Mouse (Mus musculus): ENCODE results near the gene Spop.
A peak's percentile ranks its signal among the peaks of the same experiment; 100 is the strongest.
"Not testable (repeated sequence)": the region's sequence is repeated elsewhere in the genome, so short reads cannot be mapped to it uniquely, and the experiment has no call there.

The Spop gene

DNA sequence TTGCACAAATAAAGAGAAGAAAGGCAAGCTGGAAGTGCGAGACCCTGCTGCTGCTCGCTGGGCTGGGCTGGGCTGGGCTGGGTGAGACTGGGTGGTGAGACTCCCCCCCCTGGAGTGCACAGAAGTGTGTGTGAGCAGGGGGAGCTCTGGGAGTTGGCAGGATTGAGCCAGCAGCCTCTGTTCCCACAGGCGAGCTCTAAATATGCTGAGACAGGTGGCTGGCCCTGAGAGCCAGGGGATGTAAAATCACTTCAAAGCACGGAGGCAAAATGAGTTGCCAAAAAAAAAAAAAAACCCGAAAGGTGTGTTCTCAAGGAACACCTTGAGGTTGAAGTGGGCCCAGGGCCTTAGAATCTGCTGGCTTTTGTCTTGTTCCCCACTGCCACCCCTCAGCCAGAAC is 22.1 kb upstream of the Spop start:
- DNase-seq = no peak

DNA sequence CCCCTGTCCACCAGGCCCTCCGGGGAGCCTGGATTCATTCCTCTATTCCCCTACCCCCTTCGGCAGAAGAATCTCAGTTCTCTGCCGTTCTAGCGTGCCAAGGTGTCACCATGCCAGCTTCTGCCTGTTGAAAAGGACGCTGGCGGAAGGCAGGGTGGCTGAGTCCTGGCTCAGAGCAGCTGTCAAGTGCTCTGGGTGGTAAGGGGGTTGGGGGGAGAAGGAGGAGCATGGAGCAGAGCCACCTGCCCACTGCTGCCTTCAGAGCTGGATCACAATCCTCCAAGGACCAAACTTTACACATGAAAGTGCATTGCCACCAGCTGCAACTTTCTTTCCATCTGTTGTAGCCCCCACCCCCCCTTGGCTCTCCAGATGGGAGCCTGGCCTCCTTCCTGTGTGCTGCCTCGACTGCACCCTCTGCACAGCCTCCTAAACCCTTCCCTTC is 21.6 kb upstream of the Spop start:
- peak; percentile 63 for DNase-seq

DNA sequence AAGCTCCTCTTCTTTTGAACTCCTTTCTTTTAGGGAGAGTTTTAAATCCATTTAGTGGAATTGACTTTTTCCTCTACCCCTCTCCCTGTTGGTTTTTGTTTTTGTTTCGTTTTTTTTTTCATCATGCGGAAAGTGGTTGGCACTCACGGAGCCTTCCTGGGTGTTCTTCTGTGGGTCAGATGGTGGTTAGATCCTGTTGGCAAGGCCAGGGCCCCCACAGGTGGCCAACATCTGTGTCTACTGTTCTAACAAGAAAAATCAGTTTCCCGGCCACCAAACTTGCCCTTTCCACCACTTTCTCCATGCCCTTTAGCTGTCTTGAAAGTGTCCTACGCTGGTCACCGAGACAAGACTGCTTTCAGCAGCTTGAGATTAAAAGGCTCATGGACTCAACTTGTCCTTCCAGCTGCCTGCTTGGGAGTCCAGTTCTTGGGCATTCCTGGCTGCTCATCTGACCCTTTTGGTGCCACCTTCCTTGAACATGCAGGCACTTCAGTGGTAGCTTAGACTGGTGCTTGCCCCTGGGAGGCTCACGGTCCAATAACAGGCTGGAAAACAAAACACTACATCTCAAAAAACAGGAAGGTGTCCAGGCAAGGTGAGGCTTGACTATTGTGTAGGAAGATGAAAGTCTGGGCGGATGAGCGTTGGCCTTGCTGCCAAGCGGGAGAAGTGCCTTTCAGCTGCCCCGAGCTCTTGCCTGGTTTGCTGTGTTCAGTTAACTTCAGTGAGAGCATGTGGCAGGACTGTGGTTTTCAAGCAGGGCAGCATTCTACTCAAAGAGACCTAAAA is 21.0 kb upstream of the Spop start:
- no peak for DNase-seq

DNA sequence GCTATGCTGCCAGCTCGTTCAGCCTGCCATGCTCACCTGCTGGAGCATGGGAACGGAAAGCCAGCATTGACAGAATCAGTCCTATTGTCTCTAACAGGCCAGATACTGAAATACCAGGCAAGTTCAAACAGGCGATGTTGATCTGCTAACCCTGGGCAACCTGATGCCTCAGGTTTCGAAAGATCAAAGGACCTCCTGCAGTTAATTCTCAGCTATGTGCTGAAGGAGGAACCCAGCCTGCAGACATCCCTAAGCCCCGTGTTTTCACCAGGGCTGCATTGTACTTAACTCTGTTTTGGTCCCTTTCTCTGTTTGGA is 20.4 kb upstream of the Spop start:
- no peak for DNase-seq

DNA sequence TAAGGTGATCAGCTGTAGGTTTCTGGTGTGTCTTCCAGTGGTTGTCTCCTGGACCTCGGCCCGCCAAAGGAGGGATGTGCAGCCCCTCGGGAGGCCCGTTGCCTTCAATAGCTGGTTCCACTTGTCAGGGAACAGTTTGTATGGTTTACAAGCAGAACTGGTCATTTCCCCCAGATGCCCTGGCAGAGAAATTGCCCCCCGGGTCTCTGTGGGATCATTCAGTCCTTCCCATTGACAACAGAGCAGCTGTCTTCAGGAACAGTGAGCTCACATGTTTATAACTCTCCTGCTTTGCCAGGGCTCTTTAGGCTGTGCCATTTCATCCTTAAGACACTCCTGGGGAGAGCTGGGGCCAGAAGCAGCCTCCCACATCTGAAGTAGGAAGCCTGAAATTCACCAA is 19.8 kb upstream of the Spop start:
- DNase-seq = no peak

DNA sequence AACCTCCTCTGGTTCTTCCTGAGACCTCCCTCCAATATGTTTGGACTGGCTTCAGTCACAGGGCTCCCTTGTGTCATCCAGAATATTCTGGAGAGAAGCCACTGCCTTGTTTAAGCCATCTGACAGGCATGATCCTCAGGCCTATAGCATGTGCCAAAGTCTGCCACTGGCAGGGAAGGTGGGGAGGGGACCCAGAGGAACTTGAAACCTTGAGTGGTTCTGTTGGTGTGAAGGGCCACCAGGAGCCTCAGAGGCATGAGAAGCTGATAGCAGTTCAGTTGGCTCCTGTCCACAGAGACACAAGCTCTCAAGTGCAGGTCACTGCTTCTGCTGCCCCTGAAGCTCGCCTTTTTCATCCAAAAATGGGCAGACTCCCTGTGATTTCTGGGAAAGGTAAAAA is 17.3 kb upstream of the Spop start:
- no peak for DNase-seq

DNA sequence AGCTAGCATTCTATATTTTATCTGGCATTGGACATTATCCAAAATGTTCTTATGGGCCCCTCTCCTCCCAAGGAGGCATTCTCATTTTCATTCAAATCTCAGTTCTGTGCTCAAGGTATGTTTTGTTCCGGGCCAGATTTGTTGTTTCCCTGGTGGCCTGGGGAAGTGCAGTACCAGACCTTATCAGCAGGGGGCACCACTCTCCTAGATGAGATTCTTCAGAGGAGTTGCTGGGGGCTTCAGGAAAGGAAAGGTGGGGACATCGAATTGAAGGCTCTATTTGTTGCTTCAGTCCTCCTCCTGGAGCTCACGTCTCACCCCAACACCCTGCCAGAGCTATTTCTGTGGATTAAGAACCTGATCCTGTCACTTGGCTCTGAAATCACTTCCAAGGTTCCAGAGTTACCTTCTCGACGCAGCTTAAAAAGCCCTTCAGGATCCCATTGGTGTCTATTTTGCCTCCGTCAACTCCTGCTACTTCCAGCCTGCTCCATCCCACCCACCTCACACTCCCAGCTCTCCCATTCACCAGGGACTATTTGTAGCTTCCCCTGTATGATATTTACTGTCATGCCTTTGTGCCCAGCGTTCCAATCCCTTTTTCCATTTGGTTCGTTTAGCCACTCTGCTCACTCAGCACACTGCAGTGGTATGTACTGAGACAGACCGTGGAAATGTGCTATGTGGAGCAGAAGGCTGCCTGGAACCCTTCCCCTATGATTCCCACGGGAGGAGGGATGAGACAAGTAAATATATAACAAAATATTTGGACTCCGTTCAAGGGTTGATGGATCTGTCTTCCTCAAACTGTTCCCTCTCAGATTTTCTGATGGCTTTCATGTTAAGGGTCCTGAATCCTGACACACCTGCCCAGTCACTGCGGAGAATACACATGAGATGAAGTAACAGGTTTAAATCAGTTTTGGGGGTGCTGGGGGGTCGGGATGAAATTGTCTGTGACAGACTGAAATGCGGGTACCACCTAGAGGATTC is 15.7 kb upstream of the Spop start:
- DNase-seq = peak; percentile 57

DNA sequence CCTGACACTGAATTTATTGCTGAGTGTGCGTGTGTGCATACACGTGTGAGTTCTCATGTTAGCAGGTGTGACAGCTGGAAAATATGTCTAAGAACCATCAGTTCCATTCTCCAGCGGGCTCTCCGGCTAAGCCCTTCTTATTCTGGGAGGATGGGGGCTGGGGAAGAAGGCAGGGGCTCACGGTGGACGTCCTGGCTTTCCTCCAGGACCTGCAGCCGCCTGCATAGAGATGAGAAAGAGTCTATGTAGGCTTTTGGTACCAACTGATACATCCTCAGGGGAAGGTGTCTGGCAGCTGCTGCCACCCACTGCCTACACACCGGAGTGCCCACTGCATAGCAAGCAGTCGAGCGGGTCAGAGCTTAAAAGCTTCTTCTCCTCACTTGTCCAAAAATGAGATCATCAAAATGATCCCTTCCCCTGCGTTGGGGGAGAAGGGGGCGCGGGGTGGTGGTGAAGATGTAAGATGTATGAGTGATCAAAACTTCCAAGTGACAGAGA is 14.3 kb upstream of the Spop start:
- no peak for DNase-seq

DNA sequence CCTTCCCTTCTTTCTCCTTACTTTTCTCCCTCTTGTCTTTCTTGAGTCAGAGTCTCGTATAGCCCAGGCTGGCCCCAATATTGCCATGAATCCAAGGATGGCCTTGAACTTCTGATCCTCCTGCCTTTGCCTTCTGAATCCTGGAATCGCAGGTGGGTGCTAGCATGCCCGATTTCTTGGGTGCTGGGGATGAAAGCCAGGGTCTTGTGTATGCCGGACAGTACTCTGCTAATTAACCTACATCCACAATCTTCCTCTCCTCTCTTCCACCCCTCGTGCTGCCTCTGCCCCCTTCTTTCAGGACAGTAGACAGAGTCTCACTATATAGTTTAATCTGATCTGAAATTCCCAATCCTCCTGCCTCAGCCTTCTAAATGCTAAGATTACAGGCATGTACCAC is 12.3 kb upstream of the Spop start:
- no peak for DNase-seq

DNA sequence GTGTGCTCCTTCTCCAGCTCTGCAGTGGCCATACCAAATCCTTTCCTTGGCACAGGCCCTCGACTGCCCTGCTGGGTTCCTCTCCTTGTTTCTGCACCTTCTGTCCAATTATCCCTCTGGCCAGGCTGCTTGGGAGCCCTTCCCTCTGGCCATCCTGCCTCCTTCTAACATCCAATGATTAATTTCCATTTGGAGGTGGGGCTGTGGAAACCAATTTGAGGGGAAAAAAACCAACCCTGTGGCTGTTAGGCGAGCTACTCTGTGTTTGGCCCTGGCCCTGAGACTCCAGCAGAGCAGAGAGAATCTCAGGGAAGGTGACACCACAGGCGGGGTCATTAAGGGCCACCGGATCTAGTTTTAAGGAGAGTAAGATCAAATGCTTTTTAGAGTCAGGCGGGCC is 11.7 kb upstream of the Spop start:
- no peak for DNase-seq

DNA sequence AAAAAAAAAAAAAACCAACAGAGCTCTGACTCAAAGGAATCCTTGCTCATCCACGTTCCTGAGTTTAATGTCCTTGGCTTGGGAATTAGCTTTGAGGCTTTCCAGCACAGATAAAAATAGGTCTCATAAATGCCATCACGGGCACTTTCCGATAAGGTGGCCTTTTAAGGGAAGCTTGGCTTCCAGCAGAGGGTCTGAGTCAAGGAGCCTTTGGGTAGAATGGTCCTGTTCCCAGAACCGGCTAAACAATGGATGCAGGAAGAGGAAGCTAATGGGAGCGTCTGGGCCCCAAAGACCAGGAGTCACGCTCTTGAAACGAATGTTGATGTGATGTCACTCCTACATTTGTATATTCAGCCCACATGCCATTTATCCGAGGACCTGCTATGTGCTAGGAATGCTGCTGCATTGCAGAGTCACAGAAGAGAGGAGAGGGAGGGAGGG is 11.2 kb upstream of the Spop start:
- no peak for DNase-seq

DNA sequence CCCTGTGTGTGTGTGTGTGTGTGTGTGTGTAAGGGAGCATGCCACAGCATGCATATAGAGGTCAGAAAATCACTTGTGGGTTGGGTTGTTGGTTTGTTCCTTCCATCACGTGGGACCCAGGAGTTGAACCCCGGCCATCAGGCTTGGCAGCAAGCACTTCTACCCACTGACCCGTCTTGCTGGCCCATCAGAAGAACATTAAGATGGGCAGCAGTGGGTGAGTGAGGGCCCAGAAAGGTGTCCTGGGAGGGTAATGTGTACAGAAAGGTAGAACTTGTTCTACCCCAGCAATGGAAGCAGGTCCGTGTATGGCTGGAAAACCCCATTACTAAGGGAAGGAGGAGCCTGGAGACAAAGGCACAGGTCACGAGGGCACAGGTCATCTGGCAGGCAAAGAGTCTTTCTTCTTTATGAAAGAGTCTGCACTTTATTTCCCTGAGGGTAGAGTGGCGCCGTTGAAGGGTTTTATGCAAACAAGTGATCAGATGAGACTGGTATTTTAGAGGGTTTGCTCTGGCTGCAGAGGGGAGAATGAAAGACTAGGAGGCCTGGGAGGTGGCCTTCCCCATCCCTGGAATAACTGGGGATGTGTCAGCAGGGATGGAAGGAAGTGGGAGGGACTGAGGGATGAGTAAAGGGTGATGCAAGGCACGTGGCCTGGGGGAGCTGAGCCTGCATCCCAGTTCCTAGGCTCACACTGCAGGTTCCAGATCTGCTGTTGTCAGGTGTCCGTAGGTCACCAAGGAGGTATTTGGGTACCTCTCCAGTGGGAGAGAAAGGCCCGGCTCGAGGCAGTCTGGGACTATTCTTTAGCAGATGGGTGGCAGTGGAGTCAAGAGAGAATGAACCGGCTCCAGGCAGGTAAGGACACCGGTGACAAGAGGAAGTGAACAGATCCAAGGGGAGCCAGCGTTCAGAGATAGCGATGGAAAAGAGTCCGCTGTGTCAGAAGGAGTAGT is 10.2 kb upstream of the Spop start:
- DNase-seq = no peak

DNA sequence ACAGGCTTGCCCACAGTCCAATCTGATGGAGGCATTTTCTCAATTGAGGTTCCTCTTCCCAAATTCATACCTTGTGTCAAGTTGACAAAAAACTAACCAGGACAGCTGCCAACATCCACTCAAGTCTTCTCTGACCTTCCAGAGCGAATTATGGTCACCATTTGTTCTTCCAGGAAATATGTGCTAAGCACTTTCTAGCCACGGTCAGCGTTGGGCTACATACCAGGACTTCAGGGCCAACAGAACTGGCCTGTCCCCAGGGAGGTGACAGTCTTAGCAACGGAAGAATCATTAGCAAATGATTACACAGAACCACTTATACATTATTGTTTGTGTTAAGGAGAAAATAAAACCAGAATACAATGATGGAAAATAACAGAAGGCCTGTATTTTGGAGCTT is 8.1 kb upstream of the Spop start:
- DNase-seq = no peak

DNA sequence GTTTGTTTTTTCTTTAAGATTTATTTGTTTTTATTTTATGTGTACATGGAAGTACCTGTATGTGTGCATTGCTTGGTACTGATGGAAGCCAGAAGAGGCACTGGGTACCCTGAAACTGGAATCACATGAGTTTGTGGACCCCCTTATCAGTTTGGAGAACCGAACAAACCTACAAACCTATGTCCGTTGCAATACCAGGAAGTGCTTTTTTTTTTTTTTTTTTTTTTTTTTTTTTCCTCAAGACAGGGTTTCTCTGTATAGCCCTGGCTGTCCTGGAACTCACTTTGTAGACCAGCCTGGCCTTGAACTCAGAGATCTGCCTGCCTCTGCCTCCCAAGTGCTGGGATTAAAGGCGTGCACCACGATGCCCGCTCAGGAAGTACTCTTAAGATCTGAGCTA is 7.5 kb upstream of the Spop start:
- DNase-seq = not testable (repeated sequence)

DNA sequence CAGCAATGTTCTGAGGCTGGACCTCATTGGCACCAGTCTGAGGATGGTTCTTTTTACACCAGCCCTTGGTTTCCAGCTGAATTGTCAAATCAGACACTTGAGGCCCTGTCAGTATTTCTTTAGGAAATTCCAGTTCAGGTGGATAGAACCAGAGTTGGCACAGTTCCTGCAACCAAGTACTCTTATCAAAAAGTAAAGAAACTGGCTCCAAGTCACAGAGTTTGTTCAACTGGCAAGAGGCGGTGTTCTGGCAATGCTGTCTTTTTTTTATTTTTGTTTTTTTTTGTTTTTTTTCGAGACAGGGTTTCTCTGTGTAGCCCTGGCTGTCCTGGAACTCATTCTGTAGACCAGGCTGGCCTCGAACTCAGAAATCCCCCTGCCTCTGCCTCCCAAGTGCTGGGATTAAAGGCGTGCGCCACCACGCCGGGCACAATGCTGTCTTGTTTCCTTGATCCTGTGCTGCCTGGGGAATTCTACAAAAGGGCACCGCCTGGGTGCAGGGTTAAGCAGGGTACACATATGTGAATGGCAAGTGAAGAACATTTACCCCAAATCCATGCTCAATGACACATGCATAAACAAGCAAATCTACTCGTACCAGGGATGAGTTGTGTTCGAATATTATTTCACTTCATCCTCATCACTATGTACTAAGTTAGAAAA is 4.3 kb upstream of the Spop start:
- DNase-seq = no peak

DNA sequence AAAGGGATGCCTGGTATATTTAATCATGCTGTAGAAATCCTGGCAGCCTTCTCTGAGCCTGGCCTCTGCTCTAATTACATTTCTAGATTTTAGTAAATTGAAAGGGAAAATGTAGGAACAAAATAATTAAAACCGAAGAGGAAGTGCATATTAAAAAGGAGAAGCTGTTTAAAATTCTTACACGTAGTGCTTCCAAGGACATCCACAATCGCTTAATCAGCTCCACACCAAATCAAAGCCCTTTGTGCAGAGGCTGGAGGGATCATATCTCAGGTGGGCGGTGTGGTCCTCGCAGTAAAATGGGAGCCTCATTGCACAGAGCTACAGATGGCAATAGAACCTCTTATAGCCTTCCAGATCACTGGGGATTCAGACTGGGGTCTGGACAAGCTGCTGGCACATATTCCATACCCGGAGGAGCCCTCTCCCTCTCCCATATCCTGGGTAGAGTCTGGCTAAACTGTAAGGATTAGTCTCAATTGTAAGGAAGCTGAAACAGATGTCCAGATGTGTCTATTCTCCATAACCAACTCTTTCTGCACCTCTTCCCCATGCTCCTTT is 2.3 kb upstream of the Spop start:
- no peak for DNase-seq

DNA sequence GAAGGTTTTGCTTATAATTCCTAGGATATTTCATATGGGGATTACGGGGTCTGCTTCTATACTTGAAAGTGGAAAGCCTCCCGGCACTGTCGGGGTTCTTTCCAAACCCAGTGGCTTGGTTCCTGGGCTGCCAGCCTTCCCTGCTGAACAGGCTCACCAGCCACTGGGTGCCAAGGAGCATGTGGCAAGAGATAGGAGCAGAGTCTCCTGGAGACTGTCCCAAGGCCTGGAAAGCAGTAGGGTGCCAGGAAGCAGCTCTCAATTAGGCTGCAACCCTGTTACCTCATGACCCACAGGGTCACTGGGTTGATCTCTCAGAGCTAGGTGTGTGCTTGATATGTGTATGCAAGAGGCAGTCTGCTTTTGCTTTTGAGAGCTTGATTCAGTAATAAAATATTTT is 1.3 kb upstream of the Spop start:
- DNase-seq = no peak

DNA sequence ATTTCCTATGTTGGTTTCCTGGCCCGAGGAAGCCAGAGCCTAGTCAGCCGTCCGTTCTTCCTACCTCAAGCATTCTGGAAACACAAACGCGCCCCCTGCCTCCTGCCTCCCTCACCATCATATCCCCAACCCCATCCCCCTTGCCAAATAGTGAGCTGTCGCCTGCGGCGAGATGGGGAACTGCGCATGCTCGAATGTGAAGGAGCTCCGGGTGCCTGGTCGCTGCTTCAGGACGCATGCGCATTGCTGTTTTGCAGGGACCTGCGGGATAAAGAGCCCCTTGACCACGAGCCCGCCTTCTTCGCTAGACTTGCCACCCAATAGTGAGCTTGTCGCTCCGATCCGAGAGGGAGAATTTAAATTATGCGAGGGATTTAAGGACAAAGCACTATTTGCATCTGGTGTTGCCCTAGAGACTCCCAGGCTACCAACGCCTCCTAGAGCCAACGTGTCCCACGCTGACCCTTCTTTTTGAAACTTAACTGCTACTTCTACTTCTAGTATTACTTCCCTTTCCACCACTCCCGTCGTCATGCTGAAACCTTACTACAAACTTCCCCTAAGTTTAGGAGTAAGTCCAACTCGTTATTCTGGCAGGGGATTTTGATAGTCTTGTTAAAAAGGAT is 769 bp downstream of the Spop start:
- DNase-seq = peak; percentile 95

DNA sequence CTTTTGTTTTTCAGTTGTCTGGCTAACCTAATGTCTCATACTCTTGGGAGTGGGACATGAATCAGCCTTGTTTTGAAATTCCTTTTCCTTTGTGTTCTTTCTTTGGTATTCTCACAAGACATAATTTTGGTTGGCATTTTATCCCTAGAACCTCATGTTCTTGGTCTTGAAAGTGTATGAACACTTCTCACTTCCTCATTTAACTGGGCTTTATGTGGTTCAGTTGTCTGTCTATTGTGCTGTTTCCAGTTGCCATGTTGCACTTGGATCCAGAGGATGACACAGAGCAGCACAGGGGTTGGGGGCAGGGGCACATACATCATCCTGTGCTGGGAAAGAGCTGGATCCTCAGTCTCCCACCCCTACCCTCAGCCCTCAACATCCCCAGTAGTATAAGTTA is 2.1 kb downstream of the Spop start:
- DNase-seq = no peak

DNA sequence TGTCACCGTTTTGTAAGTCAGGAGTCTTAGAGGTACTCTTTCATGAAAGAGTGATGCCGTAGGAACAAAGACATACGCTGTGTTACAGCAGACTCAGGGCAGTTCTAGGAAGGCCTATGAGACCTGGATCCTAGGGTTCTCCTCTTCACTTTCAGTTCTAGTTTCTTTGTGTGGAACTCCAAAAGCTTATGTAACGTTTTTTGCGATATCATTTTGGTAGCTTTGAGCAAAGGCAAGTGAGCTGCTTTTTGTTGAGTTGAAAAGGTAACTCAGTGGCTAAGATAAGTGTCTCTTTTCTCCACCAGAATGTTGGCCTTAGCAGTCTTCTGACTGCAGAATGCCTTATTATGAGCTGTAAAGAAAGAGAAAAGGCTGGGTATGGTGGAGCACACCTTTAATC is 3.5 kb downstream of the Spop start:
- DNase-seq = no peak

DNA sequence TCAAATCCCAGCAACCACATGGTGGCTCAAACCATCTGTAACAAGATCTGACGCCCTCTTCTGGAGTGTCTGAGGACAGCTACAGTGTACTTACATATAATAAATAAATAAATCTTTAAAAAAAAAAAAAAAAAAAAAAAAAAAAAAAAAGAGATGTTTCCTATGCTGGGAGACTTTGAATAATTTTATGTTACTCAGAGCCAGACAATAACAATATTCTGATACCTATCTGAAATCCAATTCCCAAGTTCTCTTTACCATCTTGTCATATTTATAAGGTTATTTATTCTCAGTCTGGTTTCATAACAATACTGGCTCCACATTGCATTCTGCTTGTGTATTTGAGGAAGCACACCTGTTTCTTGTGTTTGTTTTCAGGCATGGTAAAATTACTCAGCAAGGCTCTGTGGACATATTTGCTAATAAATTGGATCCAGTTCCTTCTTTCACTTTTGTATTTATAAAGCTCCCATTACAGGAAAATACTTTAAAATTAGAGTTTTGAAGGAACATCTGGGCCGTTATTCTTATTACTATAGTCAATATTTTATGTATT is 7.1 kb downstream of the Spop start:
- DNase-seq = no peak

All from right cerebral cortex, adult 18-20 months (tissue).